23 mouse cellular contexts compared by ENCODE assay signal in the genomic region with DNA sequence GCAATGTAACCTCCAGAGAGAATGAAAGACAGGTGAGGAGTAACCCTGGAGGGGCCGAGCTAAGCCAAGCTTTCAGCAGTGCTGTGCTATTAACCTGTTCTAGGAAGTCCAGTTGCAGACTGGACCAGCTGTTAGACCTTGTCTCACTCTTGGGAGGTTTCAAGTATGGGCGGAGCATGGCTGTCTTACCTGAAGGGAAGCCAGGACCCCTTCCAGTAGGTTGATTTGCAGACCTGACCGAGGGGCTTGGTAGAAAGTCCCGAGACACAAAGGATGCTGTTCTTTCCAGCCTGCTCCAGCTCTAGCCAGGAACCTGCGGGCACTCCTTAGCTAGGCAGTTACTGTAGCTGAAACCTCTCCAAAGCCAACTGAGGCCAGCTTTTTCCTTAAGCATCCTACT. TPM values are rescaled to one million over a fixed set of nuclear protein-coding genes. Genes with fewer than 3 reads are reported as not detected.
DNase-seq lines count a peak whose midpoint lies in the region; ATAC-seq and TF ChIP-seq lines count a peak whose summit lies in the region.
"Had no signal": no experiment of that assay in that cellular context is flagged by ENCODE, and none has a peak within 500 bp of the region (broad histone marks: within the 10 kb centered on the region; RNA-seq: fewer than 3 reads in every experiment).

No protein-coding gene starts in this region.

- no peaks in the 10 kb centered on the region for H3K36me3 ChIP-seq in heart, embryonic 11.5 days (ENCODE audit: control insufficient read depth, insufficient read depth, low read length)
- H3K36me3 ChIP-seq in heart, embryonic 10.5 days = no peaks in the 10 kb centered on the region; the same call in 1 of the 2 replicates
- peaks cover 8% of the 10 kb centered on the region for H3K36me3 ChIP-seq in hindbrain, embryonic 16.5 days (ENCODE audit: control insufficient read depth, insufficient read depth, low read length)
- H3K36me3 ChIP-seq in hindbrain, embryonic 14.5 days (replicated peaks; ENCODE audit: control insufficient read depth, insufficient read depth) = peaks cover 35% of the 10 kb centered on the region
- H3K36me3 ChIP-seq in hindbrain, postnatal 0 days (ENCODE audit: insufficient read depth, low read length) = no peaks in the 10 kb centered on the region
- no peaks in the 10 kb centered on the region for H3K36me3 ChIP-seq in hindbrain, embryonic 10.5 days
- H3K36me3 ChIP-seq: G1E had no signal

- H3K27me3 ChIP-seq in heart, embryonic 11.5 days (ENCODE audit: control insufficient read depth, insufficient read depth, low read length) = no peaks in the 10 kb centered on the region
- no peaks in the 10 kb centered on the region for H3K27me3 ChIP-seq in heart, embryonic 10.5 days (ENCODE audit: insufficient read depth, poor library complexity, severe bottlenecking)
- H3K27me3 ChIP-seq in hindbrain, embryonic 16.5 days (replicated peaks; ENCODE audit: control insufficient read depth, insufficient read depth, low read length) = no peaks in the 10 kb centered on the region
- H3K27me3 ChIP-seq in hindbrain, embryonic 14.5 days (ENCODE audit: control insufficient read depth, insufficient read depth, low read length) = no peaks in the 10 kb centered on the region
- H3K27me3 ChIP-seq in hindbrain, postnatal 0 days (ENCODE audit: insufficient read depth, low read length) = no peaks in the 10 kb centered on the region
- no peaks in the 10 kb centered on the region for H3K27me3 ChIP-seq in hindbrain, embryonic 10.5 days (ENCODE audit: insufficient read depth, poor library complexity, severe bottlenecking)
- H3K27me3 ChIP-seq: CH12.LX, Patski had no signal

- WGBS in heart, embryonic 11.5 days (ENCODE audit: insufficient replicate concordance) = 90% methylated on average over 5 of the region's 5 CpGs
- 87% methylated on average over 5 of the region's 5 CpGs for WGBS in heart, embryonic 10.5 days
- WGBS in hindbrain, embryonic 16.5 days = 94% methylated on average over 5 of the region's 5 CpGs
- 92% methylated on average over 5 of the region's 5 CpGs for WGBS in hindbrain, embryonic 14.5 days
- 90% methylated on average over 5 of the region's 5 CpGs for WGBS in hindbrain, postnatal 0 days
- WGBS in hindbrain, embryonic 10.5 days = 91% methylated on average over 5 of the region's 5 CpGs

- H3K4me2 ChIP-seq in heart, embryonic 11.5 days = no peak overlapping the region
- H3K4me2 ChIP-seq in hindbrain, embryonic 16.5 days (ENCODE audit: low read length) = no peak overlapping the region
- no peak overlapping the region for H3K4me2 ChIP-seq in hindbrain, embryonic 14.5 days (replicated peaks)
- no peak overlapping the region for H3K4me2 ChIP-seq in hindbrain, postnatal 0 days (ENCODE audit: low read depth, low read length)

- DNase-seq in heart, adult 11 months = peak; percentile 72
- peak; percentile 63 for DNase-seq in heart, embryonic 10.5 days (ENCODE audit: low spot score)
- no peak for DNase-seq in heart, adult 18-20 months
- DNase-seq in hindbrain, embryonic 14.5 days (ENCODE audit: low spot score) = no peak
- DNase-seq in hindbrain, postnatal 0 days (ENCODE audit: low spot score) = no peak
- DNase-seq in hindbrain, embryonic 10.5 days (ENCODE audit: low spot score) = no peak
- DNase-seq: adrenal gland, adult 2 months; adrenal gland, adult 8-10 months; adrenal gland, postnatal 10 days; adrenal gland, postnatal 14 days; adrenal gland, postnatal 25 days; adrenal gland, postnatal 36 days; B cell, adult 2 months; cerebellum, adult 11 months; cerebellum, adult 11-12 months had no signal

- TF ChIP-seq CTCF in hindbrain, postnatal 0 days (IDR thresholded peaks at IDR 0.05; ENCODE audit: low read depth) = no peak

- H3K4me3 ChIP-seq in heart, embryonic 11.5 days (ENCODE audit: low read depth, low read length) = no peak overlapping the region
- no peak overlapping the region for H3K4me3 ChIP-seq in heart, embryonic 10.5 days
- no peak overlapping the region for H3K4me3 ChIP-seq in hindbrain, embryonic 16.5 days (ENCODE audit: low read length)
- H3K4me3 ChIP-seq in hindbrain, embryonic 14.5 days (replicated peaks; ENCODE audit: low read length) = no peak overlapping the region
- no peak overlapping the region for H3K4me3 ChIP-seq in hindbrain, postnatal 0 days (ENCODE audit: low read length)
- H3K4me3 ChIP-seq in hindbrain, embryonic 10.5 days = no peak overlapping the region

- H3K4me1 ChIP-seq in heart, embryonic 11.5 days (ENCODE audit: control insufficient read depth, insufficient read depth, low read length) = no peaks in the 10 kb centered on the region
- H3K4me1 ChIP-seq in heart, embryonic 10.5 days = 0 out of 2 replicates have a peak, but pooled peaks cover 3% of the 10 kb centered on the region
- H3K4me1 ChIP-seq in hindbrain, embryonic 16.5 days (ENCODE audit: control insufficient read depth, insufficient read depth, low read depth, low read length) = no peaks in the 10 kb centered on the region
- no peaks in the 10 kb centered on the region for H3K4me1 ChIP-seq in hindbrain, embryonic 14.5 days (replicated peaks; ENCODE audit: control insufficient read depth, insufficient read depth, low read length)
- H3K4me1 ChIP-seq in hindbrain, postnatal 0 days (ENCODE audit: insufficient read depth, low read length) = no peaks in the 10 kb centered on the region
- no peaks in the 10 kb centered on the region for H3K4me1 ChIP-seq in hindbrain, embryonic 10.5 days (replicated peaks)

- ATAC-seq in heart, embryonic 11.5 days (replicated peaks; ENCODE audit: insufficient number of reproducible peaks, low FRiP score, low TSS enrichment) = no peak
- 0 out of 2 replicates have a peak, but pooled peaks have one; percentile 20 for ATAC-seq in hindbrain, embryonic 16.5 days
- no peak for ATAC-seq in hindbrain, embryonic 14.5 days (ENCODE audit: low FRiP score)
- peak; percentile 21; the same call in 1 of the 2 replicates for ATAC-seq in hindbrain, postnatal 0 days
- ATAC-seq: activated CD4-positive, CD25-positive, alpha-beta regulatory T cell, adult 4 months; CD4-positive, CD25-positive, alpha-beta regulatory T cell, adult 4 months; Patski had no signal

- H3K9ac ChIP-seq in heart, embryonic 11.5 days (ENCODE audit: low read depth, low read length) = no peak overlapping the region
- no peak overlapping the region for H3K9ac ChIP-seq in hindbrain, embryonic 16.5 days (ENCODE audit: low read depth, low read length)
- H3K9ac ChIP-seq in hindbrain, embryonic 14.5 days = no peak overlapping the region
- no peak overlapping the region for H3K9ac ChIP-seq in hindbrain, postnatal 0 days (replicated peaks; ENCODE audit: low read length)

- H3K27ac ChIP-seq in heart, embryonic 11.5 days (ENCODE audit: low read depth, low read length) = no peak overlapping the region
- H3K27ac ChIP-seq in heart, embryonic 10.5 days = no peak overlapping the region
- no peak overlapping the region for H3K27ac ChIP-seq in hindbrain, embryonic 16.5 days (ENCODE audit: low read depth, low read length)
- H3K27ac ChIP-seq in hindbrain, embryonic 14.5 days = no peak overlapping the region
- H3K27ac ChIP-seq in hindbrain, postnatal 0 days = no peak overlapping the region
- H3K27ac ChIP-seq in hindbrain, embryonic 10.5 days = no peak overlapping the region

- H3K9me3 ChIP-seq in heart, embryonic 11.5 days (replicated peaks; ENCODE audit: control insufficient read depth, low read length) = no peaks in the 10 kb centered on the region
- no peaks in the 10 kb centered on the region for H3K9me3 ChIP-seq in heart, embryonic 10.5 days
- no peaks in the 10 kb centered on the region for H3K9me3 ChIP-seq in hindbrain, embryonic 16.5 days (ENCODE audit: control insufficient read depth, low read length)
- H3K9me3 ChIP-seq in hindbrain, embryonic 14.5 days (ENCODE audit: control insufficient read depth, low read length) = no peaks in the 10 kb centered on the region
- H3K9me3 ChIP-seq in hindbrain, postnatal 0 days (ENCODE audit: low read length) = no peaks in the 10 kb centered on the region
- no peaks in the 10 kb centered on the region for H3K9me3 ChIP-seq in hindbrain, embryonic 10.5 days

RNA-seq across cellular contexts. Expression of a gene that starts 36.4 kb away (rescaled TPM):
- 0.08 and 0.23 TPM in 2 replicates for polyA plus RNA-seq in heart, embryonic 11.5 days (2014; fragmentation: Nextera tagmentation; extraction: Ambion mirVana)
- polyA plus RNA-seq in heart, embryonic 10.5 days (2016; fragmentation: Nextera tagmentation; extraction: Ambion mirVana) = 0.14 TPM in 1 of 2 replicates, not detected in the other
- total RNA-seq in heart, adult 18-20 months (2021) = not detected
- polyA plus RNA-seq in hindbrain, embryonic 16.5 days (2015; fragmentation: Nextera tagmentation; extraction: Ambion mirVana) = 2.7 and 2.9 TPM in 2 replicates
- polyA plus RNA-seq in hindbrain, embryonic 14.5 days (2014; fragmentation: Nextera tagmentation; extraction: Ambion mirVana) = 2.3 and 2.6 TPM in 2 replicates
- total RNA-seq in hindbrain, postnatal 0 days (2014; rRNA removed) = 2.3 and 3.7 TPM in 2 replicates
- 3.0 and 3.5 TPM in 2 replicates for polyA plus RNA-seq in hindbrain, postnatal 0 days (2015; fragmentation: Nextera tagmentation; extraction: Ambion mirVana)
- polyA plus RNA-seq in hindbrain, embryonic 10.5 days (2016; fragmentation: Nextera tagmentation; extraction: Ambion mirVana) = 0.31 and 0.72 TPM in 2 replicates
- total RNA-seq: MEL had no signal
- polyA plus RNA-seq: G1E had no signal

Comparison
In these comparisons a context has a peak if more than half of its experiments do, and no peak if none do; other contexts are left out.
1. DNase-seq: peak in heart, adult 11 months (single experiment) and heart, embryonic 10.5 days (single experiment); none in heart, adult 18-20 months (0 of 2), hindbrain, embryonic 14.5 days (single experiment), hindbrain, postnatal 0 days (single experiment) and hindbrain, embryonic 10.5 days (single experiment).
2. ATAC-seq: peak in hindbrain, embryonic 16.5 days (single experiment) and hindbrain, postnatal 0 days (single experiment); none in heart, embryonic 11.5 days (single experiment) and hindbrain, embryonic 14.5 days (single experiment).